Mouse (Mus musculus): ENCODE data around the gene Wdr47. TPM values are rescaled to one million over a fixed set of nuclear protein-coding genes. Genes with fewer than 3 reads are reported as not detected.
"Not testable (repeated sequence)": the region's sequence is repeated elsewhere in the genome, so short reads cannot be mapped to it uniquely, and the experiment has no call there.

Wdr47 gene
- polyA plus RNA-seq, 1 experiment, result 2.9 TPM

GRCm38 (mm10) chr3:108634761-108635160 is 43.7 kb downstream of the Wdr47 start:
- Histone ChIP-seq H3K4me3 (ENCODE audit: extremely low read depth, insufficient read depth, insufficient read length) (no peak overlapping the region), H3K4me1 (ENCODE audit: control insufficient read depth, insufficient read depth, insufficient read length) (no peaks in the 10 kb centered on the region), H3K27me3 (ENCODE audit: control insufficient read depth, insufficient read depth, low read length) (no peaks in the 10 kb centered on the region), H3K36me3 (ENCODE audit: control insufficient read depth, insufficient read depth, low read length) (peaks cover 3% of the 10 kb centered on the region), H3K27ac (ENCODE audit: insufficient read depth, low read length) (no peak overlapping the region)
- DNase-seq (ENCODE audit: low read depth in 1 of 2, low spot score in 2 of 2), result no peak
- TF ChIP-seq CTCF (IDR thresholded peaks at IDR 0.05; ENCODE audit: extremely low read depth, insufficient read depth, insufficient read length, insufficient replicate concordance) (no peak), POLR2A (IDR thresholded peaks at IDR 0.05; ENCODE audit: low read depth, low read length) (no peak)
- WGBS, result 96% methylated on average over 5 of the region's 5 CpGs

GRCm38 (mm10) chr3:108639412-108639811 is 48.3 kb downstream of the Wdr47 start:
- no peak for DNase-seq (ENCODE audit: low read depth in 1 of 2, low spot score in 2 of 2)
- Histone ChIP-seq H3K4me3 (ENCODE audit: extremely low read depth, insufficient read depth, insufficient read length) (no peak overlapping the region), H3K27ac (ENCODE audit: insufficient read depth, low read length) (no peak overlapping the region), H3K36me3 (ENCODE audit: control insufficient read depth, insufficient read depth, low read length) (peaks cover 3% of the 10 kb centered on the region), H3K27me3 (ENCODE audit: control insufficient read depth, insufficient read depth, low read length) (no peaks in the 10 kb centered on the region), H3K4me1 (ENCODE audit: control insufficient read depth, insufficient read depth, insufficient read length) (no peaks in the 10 kb centered on the region)
- WGBS, result 75% methylated on average over 4 of the region's 4 CpGs
- TF ChIP-seq CTCF (IDR thresholded peaks at IDR 0.05; ENCODE audit: extremely low read depth, insufficient read depth, insufficient read length, insufficient replicate concordance), result peak; percentile 20; the same call in 1 of the 2 replicates
- no peak for TF ChIP-seq POLR2A (IDR thresholded peaks at IDR 0.05; ENCODE audit: low read depth, low read length)

- H3K27ac ChIP-seq (ENCODE audit: insufficient read depth, low read length), result no peak overlapping the region
- no peak for DNase-seq (ENCODE audit: low read depth in 1 of 2, low spot score in 2 of 2)
- H3K4me1 ChIP-seq (ENCODE audit: control insufficient read depth, insufficient read depth, insufficient read length), result no peaks in the 10 kb centered on the region
- H3K27me3 ChIP-seq (ENCODE audit: control insufficient read depth, insufficient read depth, low read length), result no peaks in the 10 kb centered on the region
- H3K36me3 ChIP-seq (ENCODE audit: control insufficient read depth, insufficient read depth, low read length), result peaks cover 3% of the 10 kb centered on the region
- 91% methylated on average over 4 of the region's 4 CpGs for WGBS
- no peak overlapping the region for H3K4me3 ChIP-seq (ENCODE audit: extremely low read depth, insufficient read depth, insufficient read length)
- no peak for TF ChIP-seq POLR2A (IDR thresholded peaks at IDR 0.05; ENCODE audit: low read depth, low read length)
- TF ChIP-seq CTCF (IDR thresholded peaks at IDR 0.05; ENCODE audit: extremely low read depth, insufficient read depth, insufficient read length, insufficient replicate concordance), result no peak
Observed at GRCm38 (mm10) chr3:108640998-108641397, 49.9 kb downstream of the Wdr47 start.

GRCm38 (mm10) chr3:108644856-108645255 is 53.8 kb downstream of the Wdr47 start:
- TF ChIP-seq CTCF (IDR thresholded peaks at IDR 0.05; ENCODE audit: extremely low read depth, insufficient read depth, insufficient read length, insufficient replicate concordance) (no peak), POLR2A (IDR thresholded peaks at IDR 0.05; ENCODE audit: low read depth, low read length) (no peak)
- Histone ChIP-seq H3K27me3 (ENCODE audit: control insufficient read depth, insufficient read depth, low read length) (no peaks in the 10 kb centered on the region), H3K27ac (ENCODE audit: insufficient read depth, low read length) (no peak overlapping the region), H3K4me1 (ENCODE audit: control insufficient read depth, insufficient read depth, insufficient read length) (no peaks in the 10 kb centered on the region), H3K4me3 (ENCODE audit: extremely low read depth, insufficient read depth, insufficient read length) (no peak overlapping the region), H3K36me3 (ENCODE audit: control insufficient read depth, insufficient read depth, low read length) (peaks cover 3% of the 10 kb centered on the region)
- DNase-seq (ENCODE audit: low read depth in 1 of 2, low spot score in 2 of 2), result no peak
- 84% methylated on average over 3 of the region's 3 CpGs for WGBS

GRCm38 (mm10) chr3:108646036-108646435 is 55.0 kb downstream of the Wdr47 start:
- Histone ChIP-seq H3K36me3 (ENCODE audit: control insufficient read depth, insufficient read depth, low read length) (peaks cover 3% of the 10 kb centered on the region), H3K27me3 (ENCODE audit: control insufficient read depth, insufficient read depth, low read length) (no peaks in the 10 kb centered on the region), H3K27ac (ENCODE audit: insufficient read depth, low read length) (no peak overlapping the region), H3K4me3 (ENCODE audit: extremely low read depth, insufficient read depth, insufficient read length) (no peak overlapping the region), H3K4me1 (ENCODE audit: control insufficient read depth, insufficient read depth, insufficient read length) (no peaks in the 10 kb centered on the region)
- TF ChIP-seq POLR2A (IDR thresholded peaks at IDR 0.05; ENCODE audit: low read depth, low read length) (no peak), CTCF (IDR thresholded peaks at IDR 0.05; ENCODE audit: extremely low read depth, insufficient read depth, insufficient read length, insufficient replicate concordance) (no peak)
- 93% methylated on average over 7 of the region's 7 CpGs for WGBS
- no peak for DNase-seq (ENCODE audit: low read depth in 1 of 2, low spot score in 2 of 2)

- not testable (repeated sequence) for H3K27ac ChIP-seq (ENCODE audit: insufficient read depth, low read length); H3K27me3 ChIP-seq (ENCODE audit: control insufficient read depth, insufficient read depth, low read length); H3K4me3 ChIP-seq (ENCODE audit: extremely low read depth, insufficient read depth, insufficient read length); H3K36me3 ChIP-seq (ENCODE audit: control insufficient read depth, insufficient read depth, low read length); H3K4me1 ChIP-seq (ENCODE audit: control insufficient read depth, insufficient read depth, insufficient read length); DNase-seq (ENCODE audit: low read depth in 1 of 2, low spot score in 2 of 2)
- WGBS, result 81% methylated on average over 5 of the region's 5 CpGs
Observed at GRCm38 (mm10) chr3:108647681-108648080, 56.6 kb downstream of the Wdr47 start.

- H3K27me3 ChIP-seq (ENCODE audit: control insufficient read depth, insufficient read depth, low read length), result no peaks in the 10 kb centered on the region
- DNase-seq (ENCODE audit: low read depth in 1 of 2, low spot score in 2 of 2), result peak; percentile 14
- no peaks in the 10 kb centered on the region for H3K36me3 ChIP-seq (ENCODE audit: control insufficient read depth, insufficient read depth, low read length)
- no peak for TF ChIP-seq POLR2A (IDR thresholded peaks at IDR 0.05; ENCODE audit: low read depth, low read length)
- TF ChIP-seq CTCF (IDR thresholded peaks at IDR 0.05; ENCODE audit: extremely low read depth, insufficient read depth, insufficient read length, insufficient replicate concordance), result peak; percentile 20; the same call in 1 of the 2 replicates
- H3K27ac ChIP-seq (ENCODE audit: insufficient read depth, low read length), result no peak overlapping the region
- H3K4me3 ChIP-seq (ENCODE audit: extremely low read depth, insufficient read depth, insufficient read length), result peak overlapping the region; percentile 13; the same call in 1 of the 2 replicates
- H3K4me1 ChIP-seq (ENCODE audit: control insufficient read depth, insufficient read depth, insufficient read length), result no peaks in the 10 kb centered on the region; the same call in 1 of the 2 replicates
- 12% methylated on average over 9 of the region's 9 CpGs for WGBS
Observed at GRCm38 (mm10) chr3:108652866-108653642, 62.0 kb downstream of the Wdr47 start.
